Mouse (Mus musculus) heart, adult 2 months (tissue): ENCODE data around the gene Abca13.

Source experiments
- CTCF ChIP-seq: fragments of 200-600 bp; IDR thresholded peaks from 2 replicates; pipeline ENCODE4 v1.8.1; 2022; ENCODE audit warnings: antibody characterized with exemption, mild to moderate bottlenecking, moderate library complexity
- POLR2A ChIP-seq: fragments of 200-500 bp; IDR thresholded peaks from 2 replicates; pipeline ENCODE4 v1.6.1; 2011; ENCODE audit warnings: mild to moderate bottlenecking, low read depth, low read length, control low read depth; ENCODE audit not compliant: insufficient read depth

DNA sequence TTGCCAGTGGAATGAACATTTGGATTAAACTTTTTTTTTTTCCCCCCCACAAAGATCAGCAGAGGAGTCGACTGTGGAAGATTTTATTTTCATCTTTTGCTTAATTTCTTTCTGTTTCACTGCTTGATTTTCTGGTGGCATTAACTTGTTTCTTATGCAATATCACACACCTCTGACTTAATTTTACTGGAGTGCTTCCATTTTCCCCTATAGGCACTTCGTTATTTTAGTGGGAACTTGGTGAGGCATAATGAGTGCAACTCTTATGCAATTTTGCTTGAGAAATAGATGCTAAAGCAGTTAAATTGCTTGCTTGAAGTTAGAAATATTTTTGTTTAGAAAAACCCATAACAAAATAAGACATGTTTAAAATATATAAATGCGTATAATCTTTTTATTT, 94.0 kb downstream of the Abca13 start:
- no peak for TF ChIP-seq CTCF
- no peak for TF ChIP-seq POLR2A
